Mouse (Mus musculus) layer of hippocampus, adult 2 months (tissue): ENCODE results near the gene Ccl25. TPM values are rescaled to one million over a fixed set of nuclear protein-coding genes. Genes with fewer than 3 reads are reported as not detected.
"Not testable (repeated sequence)": the region's sequence is repeated elsewhere in the genome, so short reads cannot be mapped to it uniquely, and the experiment has no call there.

Experiments
- DNase-seq, 2 experiments: peaks; one replicate each; pipeline ENCODE4 v3.0.0; 2022; ENCODE audit warnings: low spot score in 2 of 2
- H3K27ac ChIP-seq: fragments of 200-600 bp; 2 replicates; pipeline ENCODE4 v1.8.1; 2022
- H3K4me3 ChIP-seq: fragments of 200-600 bp; 2 replicates; pipeline ENCODE4 v1.8.1; 2022; ENCODE audit warnings: mild to moderate bottlenecking
- CTCF ChIP-seq: fragments of 200-600 bp; conservative IDR thresholded peaks from 2 replicates; pipeline ENCODE4 v1.8.1; 2022; ENCODE audit warnings: antibody characterized with exemption, mild to moderate bottlenecking, moderate library complexity
- total RNA-seq, 2 experiments: library from RNA; stranded (reverse); gene quantifications; 2 replicates each; pipeline ENCODE4 v1.2.3; 2021

The Ccl25 gene
- total RNA-seq, 2 experiments from 2014 or later: 24.6 to 27.5 TPM

DNA sequence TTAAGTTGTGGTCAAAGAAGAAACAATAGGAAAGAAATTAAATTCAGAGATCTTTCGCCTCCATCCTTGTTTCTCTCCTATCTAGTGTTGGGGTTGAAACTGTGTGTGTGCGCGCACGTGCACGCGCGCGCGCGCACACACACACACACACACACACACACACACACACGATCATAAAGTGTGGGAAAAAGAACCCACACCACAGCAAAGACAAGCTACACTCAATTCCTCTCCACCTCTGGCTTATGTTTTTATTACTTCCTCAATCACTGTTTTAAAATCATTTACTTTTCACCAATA lies 5.5 kb upstream of the Ccl25 start:
- H3K4me3 ChIP-seq: no peak overlapping the region
- no peak for DNase-seq
- TF ChIP-seq CTCF: no peak
- H3K27ac ChIP-seq: no peak overlapping the region

DNA sequence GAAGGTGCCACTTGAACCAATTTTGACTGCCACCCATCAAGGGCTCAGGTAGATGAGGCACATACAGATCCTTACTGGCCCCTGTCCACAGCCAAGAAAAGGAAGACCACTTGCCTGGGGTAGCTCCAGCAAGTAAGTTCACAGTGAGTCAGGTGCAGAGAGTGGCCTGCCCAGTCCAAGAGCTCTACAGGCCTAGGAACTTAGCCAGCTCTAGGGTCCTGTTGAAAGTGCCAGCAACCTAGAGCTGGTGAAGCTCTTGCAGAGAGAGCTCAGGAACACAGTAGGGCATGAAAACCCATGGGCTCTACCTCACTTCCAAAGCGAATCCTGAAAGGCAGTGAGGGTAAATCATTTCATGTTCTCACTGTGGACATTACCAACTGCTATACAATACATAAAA lies 4.6 kb upstream of the Ccl25 start:
- no peak for TF ChIP-seq CTCF
- peak overlapping the region; percentile 61; the same call in 1 of the 2 replicates for H3K27ac ChIP-seq
- no peak for DNase-seq
- H3K4me3 ChIP-seq: no peak overlapping the region

DNA sequence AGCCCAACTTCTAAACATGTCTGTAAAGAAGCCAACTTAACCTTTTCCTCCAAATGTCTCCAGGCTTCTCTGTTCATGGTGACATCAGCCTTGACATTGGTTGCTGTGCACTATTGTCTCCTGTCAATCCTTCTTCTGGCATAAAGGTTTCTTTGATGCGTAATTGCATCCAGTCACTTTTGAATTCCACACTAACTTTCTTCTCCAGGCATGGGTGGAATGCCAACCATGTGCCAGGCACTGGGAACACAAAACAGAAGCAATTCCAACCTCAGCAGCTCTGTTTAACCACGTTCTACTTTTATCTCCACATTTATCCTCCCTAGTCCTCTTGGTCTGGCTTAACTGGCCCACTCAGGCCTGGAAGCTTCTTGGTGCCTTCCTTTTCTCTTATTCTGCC lies 4.0 kb upstream of the Ccl25 start:
- TF ChIP-seq CTCF: no peak
- DNase-seq: no peak
- Histone ChIP-seq H3K4me3 (no peak overlapping the region), H3K27ac (peak overlapping the region; percentile 61)

DNA sequence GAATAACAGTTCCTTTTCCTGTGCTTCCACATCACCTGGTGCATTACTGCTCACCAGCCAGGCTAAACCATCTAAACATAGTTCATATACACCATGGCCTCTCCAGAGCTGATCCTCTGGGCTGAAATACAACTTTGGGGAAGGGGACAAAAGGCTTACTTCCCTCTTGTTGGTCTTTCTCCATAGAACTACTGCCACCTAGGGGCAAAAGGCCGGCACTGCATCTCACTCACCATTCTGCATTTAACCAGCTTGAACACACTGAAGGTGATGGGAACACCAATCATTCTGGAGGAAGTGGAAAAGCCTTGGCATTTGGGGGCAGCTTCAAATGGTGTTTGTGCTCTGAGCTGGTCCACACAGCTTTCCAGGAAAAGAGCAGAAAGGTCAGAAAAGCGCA lies 2.5 kb upstream of the Ccl25 start:
- H3K4me3 ChIP-seq: no peak overlapping the region; the same call in 1 of the 2 replicates

DNA sequence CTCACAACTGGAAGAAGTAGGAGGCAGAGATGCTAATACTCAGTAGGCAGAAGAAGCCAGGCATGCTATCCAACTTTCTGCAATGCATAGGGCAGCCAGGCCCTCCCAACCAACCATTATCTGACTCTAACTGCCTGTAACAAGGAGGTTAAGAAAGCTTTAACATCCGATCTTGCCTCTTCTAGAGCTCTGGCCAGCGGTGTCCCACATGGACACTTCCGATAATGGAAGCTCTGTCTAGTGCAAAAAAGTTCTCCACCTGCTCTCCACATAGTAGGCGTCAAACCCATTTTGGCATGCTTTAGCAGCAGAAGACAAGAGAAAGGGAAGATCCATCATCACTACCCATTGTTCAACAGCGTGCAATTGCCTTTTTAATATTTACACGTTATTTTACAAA lies 1.1 kb upstream of the Ccl25 start:
- no peak for TF ChIP-seq CTCF
- peak overlapping the region; percentile 71 for H3K4me3 ChIP-seq
- peak overlapping the region; percentile 93 for H3K27ac ChIP-seq
- no peak for DNase-seq

More for the DNA sequence above, 2.5 kb upstream of the Ccl25 start:
- no peak overlapping the region; the same call in 1 of the 2 replicates for H3K27ac ChIP-seq
- TF ChIP-seq CTCF: peak; percentile 99; the same call in 1 of the 2 replicates
- DNase-seq: peak; percentile 86 to 87

DNA sequence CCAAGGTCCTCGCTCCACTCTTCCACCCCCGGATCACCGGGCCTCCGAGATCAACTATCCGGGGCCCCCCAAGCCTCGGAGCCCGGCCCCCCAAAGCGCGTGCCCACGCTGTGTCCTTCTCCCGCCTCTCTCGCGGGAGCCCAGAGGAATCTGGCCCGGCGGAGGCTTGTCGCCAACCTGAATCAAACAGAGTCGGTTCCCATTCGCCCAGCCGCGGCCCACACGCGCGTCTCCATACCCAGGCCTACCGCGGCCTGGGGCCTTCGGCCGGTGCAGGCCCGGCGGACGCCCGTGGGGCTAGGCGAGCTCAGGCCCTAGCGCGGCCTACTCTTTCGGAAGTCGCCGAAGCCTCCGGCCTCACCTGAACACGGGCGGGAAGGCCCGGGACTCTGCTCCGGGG lies 485 bp upstream of the Ccl25 start:
- DNase-seq: peak in 1 of 2 experiments; percentile 33

DNA sequence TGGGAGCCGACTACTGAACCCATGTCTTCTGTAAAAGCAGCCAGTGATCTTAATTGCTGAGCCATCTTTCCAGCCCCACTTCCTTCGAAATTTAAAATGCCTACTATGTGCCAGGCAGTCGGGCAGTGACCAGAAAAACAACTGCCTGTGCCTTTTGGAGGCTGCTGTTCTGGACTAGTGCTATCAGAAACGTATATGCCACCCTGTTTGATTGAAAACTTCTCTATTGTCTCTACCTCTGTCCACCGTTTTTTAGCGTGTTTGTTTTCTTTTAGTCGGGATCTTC lies 684 bp downstream of the Ccl25 start:
- no peak for DNase-seq
- TF ChIP-seq CTCF: no peak
- H3K4me3 ChIP-seq: peak overlapping the region; percentile 71
- H3K27ac ChIP-seq: peak overlapping the region; percentile 93

More for the DNA sequence above, 485 bp upstream of the Ccl25 start:
- no peak for TF ChIP-seq CTCF
- peak overlapping the region; percentile 71 for H3K4me3 ChIP-seq
- peak overlapping the region; percentile 93 for H3K27ac ChIP-seq

DNA sequence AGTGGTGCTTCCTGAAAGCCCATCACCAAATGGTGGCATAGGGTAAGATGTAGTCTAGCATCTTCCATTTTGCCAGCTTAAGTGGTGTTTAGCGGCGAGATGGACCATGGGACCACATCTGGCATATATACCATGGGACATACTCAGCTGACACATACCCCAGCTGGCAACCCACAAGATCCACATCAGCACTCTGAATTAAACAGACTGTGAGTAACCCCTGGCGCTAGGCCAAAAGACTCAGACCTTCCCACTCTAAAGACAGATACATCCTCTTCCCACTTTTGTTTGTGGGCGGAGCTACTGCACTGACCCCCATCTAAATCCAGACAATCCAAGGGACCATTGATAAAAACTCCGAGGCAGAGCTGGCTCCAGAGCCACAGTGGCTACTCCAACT lies 4.0 kb downstream of the Ccl25 start:
- Histone ChIP-seq H3K4me3 (no peak overlapping the region), H3K27ac (no peak overlapping the region)
- TF ChIP-seq CTCF: no peak
- no peak for DNase-seq

DNA sequence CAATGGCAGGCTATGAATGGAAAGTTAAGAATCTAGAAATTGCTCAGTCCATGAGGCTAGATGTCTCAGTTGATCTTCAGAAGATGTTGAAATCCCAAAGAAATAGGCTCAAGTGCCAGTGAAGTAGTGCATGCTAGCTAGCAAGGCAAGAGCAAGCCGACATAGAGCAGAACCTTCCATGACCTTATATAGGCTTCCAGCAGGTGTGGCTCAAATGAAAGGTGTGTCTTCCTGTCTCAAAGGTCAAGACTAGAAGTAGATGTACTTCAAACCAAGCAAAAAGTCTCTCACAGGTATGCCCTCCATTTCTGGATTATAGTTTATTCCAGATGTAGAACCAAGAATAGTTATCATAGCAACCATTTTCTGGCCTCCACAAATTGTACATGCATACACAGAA lies 9.0 kb downstream of the Ccl25 start:
- H3K27ac ChIP-seq: no peak overlapping the region
- no peak for TF ChIP-seq CTCF
- DNase-seq: no peak
- H3K4me3 ChIP-seq: no peak overlapping the region

DNA sequence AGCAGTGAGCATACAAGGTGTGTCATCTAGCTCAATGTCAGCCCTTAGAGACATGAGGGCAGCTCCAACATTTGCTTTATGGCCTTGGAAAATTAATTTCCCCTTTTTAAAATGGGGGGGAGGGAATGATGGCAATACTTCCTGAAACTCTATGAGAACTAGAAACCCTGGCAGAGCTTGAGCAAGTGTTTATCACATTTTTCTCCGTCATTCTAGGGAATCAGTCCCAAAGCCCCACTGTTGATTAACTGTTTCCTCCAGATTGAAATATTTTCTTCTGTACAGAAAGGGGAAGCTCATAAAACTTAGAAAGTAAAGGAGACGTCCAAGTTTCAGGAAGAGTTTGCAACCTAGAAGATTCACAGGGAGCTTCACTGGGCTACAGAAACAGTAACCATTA lies 10.7 kb downstream of the Ccl25 start:
- DNase-seq: no peak
- no peak for TF ChIP-seq CTCF
- Histone ChIP-seq H3K27ac (no peak overlapping the region), H3K4me3 (no peak overlapping the region)

DNA sequence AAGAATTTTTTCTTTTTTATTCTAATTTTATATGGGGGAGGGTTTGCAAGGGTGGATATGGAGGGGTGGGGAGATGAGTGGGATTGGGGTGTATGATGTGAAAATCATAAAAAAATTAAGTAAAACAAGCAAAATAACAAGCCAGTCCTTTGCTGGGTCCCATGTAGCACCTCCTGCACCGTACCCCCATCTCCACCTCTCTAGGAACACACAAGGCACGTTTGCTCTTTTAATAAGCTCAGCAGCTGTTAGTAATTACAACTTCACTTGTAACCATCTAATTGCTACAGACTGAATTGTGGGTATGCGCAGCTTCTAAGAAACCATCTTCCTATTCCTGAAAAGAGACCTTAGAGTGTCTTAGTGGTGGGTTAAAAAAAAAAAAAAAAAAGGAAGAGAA lies 15.2 kb downstream of the Ccl25 start:
- H3K27ac ChIP-seq: no peak overlapping the region
- TF ChIP-seq CTCF: no peak
- no peak for DNase-seq
- H3K4me3 ChIP-seq: no peak overlapping the region

DNA sequence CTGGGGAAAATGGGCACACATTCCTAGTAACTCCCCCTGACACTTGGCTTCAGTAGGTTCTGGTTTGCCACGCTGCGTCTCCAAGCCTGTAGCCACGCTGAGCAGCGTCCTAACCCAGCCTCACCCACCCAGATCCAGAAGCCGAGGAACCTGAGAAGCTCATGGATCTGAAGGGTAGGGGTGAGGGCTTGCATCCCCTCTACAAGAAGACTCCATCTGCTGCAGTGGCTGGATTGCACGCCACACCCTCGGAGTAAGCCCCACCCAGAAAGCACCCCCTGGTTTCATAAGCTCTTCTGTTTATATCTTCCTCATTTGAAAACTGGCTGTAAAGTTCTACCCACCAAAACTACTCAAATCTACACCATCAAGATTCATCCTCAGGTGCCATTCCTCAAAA lies 22.7 kb downstream of the Ccl25 start:
- no peak overlapping the region for H3K4me3 ChIP-seq
- no peak for TF ChIP-seq CTCF
- H3K27ac ChIP-seq: no peak overlapping the region
- no peak for DNase-seq

DNA sequence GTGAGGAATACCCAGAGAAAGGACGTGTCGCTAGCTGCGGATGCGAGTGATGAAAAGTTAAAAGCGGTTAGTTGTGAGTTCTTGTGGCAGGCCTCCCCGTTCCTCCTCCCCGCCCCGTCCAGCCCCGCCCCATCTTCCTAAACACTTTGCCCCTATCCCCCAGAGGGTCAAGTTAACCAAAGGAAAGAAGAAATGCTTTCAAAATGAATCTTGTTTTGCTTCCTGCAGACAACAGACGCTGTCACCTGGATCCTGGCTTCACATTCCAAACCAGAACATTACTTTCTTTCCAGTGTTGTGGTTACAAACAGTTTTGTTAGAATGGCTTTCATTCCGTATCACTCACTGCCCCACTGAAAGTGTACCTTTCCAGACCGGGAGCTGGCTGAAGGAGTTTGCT lies 23.3 kb downstream of the Ccl25 start:
- no peak overlapping the region for H3K27ac ChIP-seq
- no peak for TF ChIP-seq CTCF
- DNase-seq: no peak
- H3K4me3 ChIP-seq: no peak overlapping the region

DNA sequence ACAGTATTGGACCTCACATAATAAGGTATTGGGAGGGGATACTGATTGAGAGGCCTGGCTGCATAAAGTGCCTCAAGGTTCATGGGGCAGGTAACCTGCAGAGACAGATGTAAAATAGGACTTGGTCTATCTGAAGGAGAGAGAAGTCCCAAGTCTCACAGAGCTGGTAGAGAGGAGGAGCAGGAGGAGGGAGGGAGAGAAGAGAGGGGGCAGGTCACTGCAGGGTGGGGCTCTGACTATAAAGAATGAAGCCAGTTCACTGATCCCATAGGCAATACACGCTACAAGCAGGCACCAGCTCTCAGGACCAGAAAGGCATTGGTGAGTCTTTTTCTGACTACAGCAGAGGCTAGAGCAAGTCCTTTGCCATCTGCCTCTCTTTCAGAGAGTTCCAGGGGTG lies 24.3 kb downstream of the Ccl25 start:
- no peak for TF ChIP-seq CTCF
- no peak for DNase-seq
- H3K4me3 ChIP-seq: no peak overlapping the region
- no peak overlapping the region for H3K27ac ChIP-seq

DNA sequence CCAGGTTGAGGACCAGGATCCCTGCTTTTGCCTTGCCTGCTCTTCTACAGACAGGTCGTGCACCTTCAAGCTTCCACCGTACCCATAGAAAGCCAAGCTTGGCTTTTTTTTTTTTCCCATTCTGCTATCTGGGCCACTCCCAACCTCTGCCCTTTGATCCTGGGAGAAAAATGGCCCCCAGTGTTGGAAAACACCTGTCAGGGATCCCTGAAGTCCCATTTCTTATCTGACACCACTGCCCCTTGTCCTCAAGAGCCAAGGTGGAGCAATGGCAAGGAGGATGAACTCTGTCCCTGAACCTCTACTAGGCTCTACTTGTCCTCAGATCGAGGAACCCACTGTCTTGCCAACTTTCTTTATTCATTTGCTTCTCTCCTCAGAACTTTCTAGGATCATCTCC lies 25.6 kb downstream of the Ccl25 start:
- Histone ChIP-seq H3K4me3 (no peak overlapping the region), H3K27ac (no peak overlapping the region)
- no peak for DNase-seq
- TF ChIP-seq CTCF: no peak

DNA sequence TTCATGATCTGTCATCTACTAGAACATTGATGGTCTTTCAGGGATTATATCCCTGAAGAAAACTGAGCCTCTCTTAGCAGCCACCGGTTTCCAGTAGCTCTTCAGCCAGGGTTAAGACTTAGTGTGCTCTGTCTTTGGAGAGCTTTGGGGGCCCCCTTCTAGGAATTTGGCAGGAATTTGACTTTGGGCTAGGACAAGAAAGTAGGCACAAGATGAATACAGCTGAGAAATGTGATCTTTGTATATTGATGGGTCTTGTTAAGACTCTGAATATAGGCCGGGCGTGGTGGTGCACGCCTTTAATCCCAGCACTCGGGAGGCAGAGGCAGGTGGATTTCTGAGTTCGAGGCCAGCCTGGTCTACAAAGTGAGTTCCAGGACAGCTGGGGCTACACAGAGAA lies 27.6 kb downstream of the Ccl25 start:
- not testable (repeated sequence) for H3K4me3 ChIP-seq, H3K27ac ChIP-seq

More for the DNA sequence above, 27.6 kb downstream of the Ccl25 start:
- not testable (repeated sequence) for DNase-seq
